Mouse (Mus musculus) midbrain, embryonic 12.5 days (tissue): ENCODE measurements around the gene Lipc. TPM values are rescaled to one million over a fixed set of nuclear protein-coding genes. Genes with fewer than 3 reads are reported as not detected.

Source experiments
- ATAC-seq: fragments of 200-750 bp; cut with Nextera tagmentation; 2 replicates; pipeline ENCODE4 v1.8.0; 2017; ENCODE audit warnings: low read depth, moderate TSS enrichment, moderate library complexity; ENCODE audit not compliant: low FRiP score
- H3K27ac ChIP-seq: fragments of 300-500 bp; sonication (generic); replicated peaks from 2 replicates; pipeline ENCODE4 v1.5.1; 2016; ENCODE audit warnings: mild to moderate bottlenecking
- H3K27me3 ChIP-seq: fragments of 300-500 bp; sonication (generic); 2 replicates; pipeline ENCODE4 v1.6.1; 2016; ENCODE audit warnings: mild to moderate bottlenecking
- H3K36me3 ChIP-seq: fragments of 300-500 bp; sonication (generic); 2 replicates; pipeline ENCODE4 v1.6.1; 2016
- H3K4me1 ChIP-seq: fragments of 300-500 bp; sonication (generic); 2 replicates; pipeline ENCODE4 v1.6.1; 2016
- H3K4me2 ChIP-seq: fragments of 300-500 bp; sonication (generic); replicated peaks from 2 replicates; pipeline ENCODE4 v1.6.1; 2016; ENCODE audit warnings: mild to moderate bottlenecking, moderate library complexity
- H3K4me3 ChIP-seq: fragments of 300-500 bp; sonication (generic); 2 replicates; pipeline ENCODE4 v1.5.1; 2016; ENCODE audit warnings: mild to moderate bottlenecking
- H3K9ac ChIP-seq: fragments of 300-500 bp; sonication (generic); replicated peaks from 2 replicates; pipeline ENCODE4 v1.6.1; 2016; ENCODE audit warnings: mild to moderate bottlenecking, moderate library complexity
- H3K9me3 ChIP-seq: fragments of 300-500 bp; sonication (generic); 2 replicates; pipeline ENCODE4 v1.6.1; 2016; ENCODE audit warnings: mild to moderate bottlenecking
- WGBS: fragments of 180-500 bp; shearing (Covaris S2); methylation state at CpG from one replicate; pipeline ENCODE4 v1.1.7; 2016; 5-methylcytosine and 5-hydroxymethylcytosine counted together
- polyA plus RNA-seq: library from polyadenylated mRNA; unstranded; fragments of >200 nt; fragmentation: Nextera tagmentation; extraction: Ambion mirVana; gene quantifications from 2 replicates; pipeline ENCODE4 v1.2.1, GENCODE M21; 2016

The Lipc gene
- polyA plus RNA-seq, 1 experiment from 2014 or later, result not detected

GRCm38 (mm10) chr9:70926820-70927588 lies 25.0 kb downstream of the Lipc start:
- 79% methylated on average over 6 of the region's 6 CpGs for WGBS
- ATAC-seq, result no peak

GRCm38 (mm10) chr9:70925225-70925624 lies 26.8 kb downstream of the Lipc start:
- no peaks in the 10 kb centered on the region for H3K36me3 ChIP-seq
- H3K9ac ChIP-seq, result no peak overlapping the region
- ATAC-seq, result no peak
- H3K27me3 ChIP-seq, result no peaks in the 10 kb centered on the region
- H3K4me2 ChIP-seq, result no peak overlapping the region
- no peak overlapping the region for H3K4me3 ChIP-seq
- H3K9me3 ChIP-seq, result no peaks in the 10 kb centered on the region
- no peaks in the 10 kb centered on the region; the same call in 1 of the 2 replicates for H3K4me1 ChIP-seq
- WGBS, result 89% methylated on average over 6 of the region's 6 CpGs
- no peak overlapping the region for H3K27ac ChIP-seq

More at GRCm38 (mm10) chr9:70926820-70927588, 25.0 kb downstream of the Lipc start:
- no peaks in the 10 kb centered on the region for H3K27me3 ChIP-seq
- H3K9me3 ChIP-seq, result no peaks in the 10 kb centered on the region
- H3K4me1 ChIP-seq, result no peaks in the 10 kb centered on the region; the same call in 1 of the 2 replicates
- H3K9ac ChIP-seq, result no peak overlapping the region
- H3K4me3 ChIP-seq, result no peak overlapping the region
- H3K4me2 ChIP-seq, result no peak overlapping the region
- H3K36me3 ChIP-seq, result no peaks in the 10 kb centered on the region
- H3K27ac ChIP-seq, result no peak overlapping the region

- no peaks in the 10 kb centered on the region for H3K36me3 ChIP-seq
- H3K4me3 ChIP-seq, result no peak overlapping the region
- H3K9ac ChIP-seq, result no peak overlapping the region
- 85% methylated on average over 3 of the region's 3 CpGs for WGBS
- no peaks in the 10 kb centered on the region for H3K9me3 ChIP-seq
- no peak overlapping the region for H3K27ac ChIP-seq
- no peaks in the 10 kb centered on the region for H3K27me3 ChIP-seq
- no peak for ATAC-seq
- H3K4me1 ChIP-seq, result no peaks in the 10 kb centered on the region; the same call in 1 of the 2 replicates
- no peak overlapping the region for H3K4me2 ChIP-seq
These were observed 27.3 kb downstream of the Lipc start for GRCm38 (mm10) chr9:70924763-70925162.

GRCm38 (mm10) chr9:70921781-70922565 lies 30.1 kb downstream of the Lipc start:
- Histone ChIP-seq H3K4me2 (no peak overlapping the region), H3K27ac (no peak overlapping the region), H3K4me3 (no peak overlapping the region), H3K9ac (no peak overlapping the region), H3K27me3 (no peaks in the 10 kb centered on the region), H3K9me3 (no peaks in the 10 kb centered on the region), H3K4me1 (no peaks in the 10 kb centered on the region; the same call in 1 of the 2 replicates), H3K36me3 (no peaks in the 10 kb centered on the region)
- no peak for ATAC-seq
- WGBS, result 74% methylated on average over 7 of the region's 7 CpGs

GRCm38 (mm10) chr9:70921132-70921531 lies 30.9 kb downstream of the Lipc start:
- ATAC-seq, result no peak
- no peaks in the 10 kb centered on the region for H3K27me3 ChIP-seq
- H3K9ac ChIP-seq, result no peak overlapping the region
- no peak overlapping the region for H3K4me3 ChIP-seq
- H3K4me1 ChIP-seq, result no peaks in the 10 kb centered on the region; the same call in none of the 2 replicates
- no peaks in the 10 kb centered on the region for H3K36me3 ChIP-seq
- no peak overlapping the region for H3K4me2 ChIP-seq
- no peaks in the 10 kb centered on the region for H3K9me3 ChIP-seq
- no peak overlapping the region for H3K27ac ChIP-seq
- WGBS, result 79% methylated on average over 3 of the region's 3 CpGs

- Histone ChIP-seq H3K4me1 (peaks cover 2% of the 10 kb centered on the region), H3K27me3 (no peaks in the 10 kb centered on the region), H3K4me2 (no peak overlapping the region), H3K27ac (no peak overlapping the region), H3K4me3 (no peak overlapping the region), H3K9me3 (no peaks in the 10 kb centered on the region), H3K36me3 (no peaks in the 10 kb centered on the region), H3K9ac (no peak overlapping the region)
- ATAC-seq, result no peak
- 87% methylated on average over 3 of the region's 3 CpGs for WGBS
These were observed 32.8 kb downstream of the Lipc start for GRCm38 (mm10) chr9:70919271-70919670.

- 65% methylated on average over 7 of the region's 7 CpGs for WGBS
- H3K4me1 ChIP-seq, result peaks cover 2% of the 10 kb centered on the region; the same call in 1 of the 2 replicates
- H3K36me3 ChIP-seq, result no peaks in the 10 kb centered on the region
- no peaks in the 10 kb centered on the region for H3K9me3 ChIP-seq
- H3K4me2 ChIP-seq, result no peak overlapping the region
- H3K4me3 ChIP-seq, result no peak overlapping the region
- no peaks in the 10 kb centered on the region for H3K27me3 ChIP-seq
- no peak overlapping the region for H3K27ac ChIP-seq
- ATAC-seq, result no peak
- H3K9ac ChIP-seq, result no peak overlapping the region
These were observed 35.5 kb downstream of the Lipc start for GRCm38 (mm10) chr9:70916516-70916915.

GRCm38 (mm10) chr9:70915356-70915685 lies 36.7 kb downstream of the Lipc start:
- no peaks in the 10 kb centered on the region for H3K36me3 ChIP-seq
- no peak overlapping the region for H3K4me3 ChIP-seq
- H3K9ac ChIP-seq, result no peak overlapping the region
- peaks cover 2% of the 10 kb centered on the region; the same call in 1 of the 2 replicates for H3K4me1 ChIP-seq
- ATAC-seq, result no peak
- 87% methylated on average over 2 of the region's 2 CpGs for WGBS
- H3K27me3 ChIP-seq, result no peaks in the 10 kb centered on the region
- H3K9me3 ChIP-seq, result no peaks in the 10 kb centered on the region
- H3K27ac ChIP-seq, result no peak overlapping the region
- no peak overlapping the region for H3K4me2 ChIP-seq

GRCm38 (mm10) chr9:70914659-70915355 lies 37.2 kb downstream of the Lipc start:
- 63% methylated on average over 10 of the region's 10 CpGs for WGBS
- no peak overlapping the region for H3K9ac ChIP-seq
- no peak overlapping the region for H3K4me2 ChIP-seq
- H3K27me3 ChIP-seq, result no peaks in the 10 kb centered on the region
- no peak for ATAC-seq
- no peak overlapping the region for H3K27ac ChIP-seq
- H3K4me3 ChIP-seq, result no peak overlapping the region
- H3K4me1 ChIP-seq, result peaks cover 2% of the 10 kb centered on the region; the same call in 1 of the 2 replicates
- no peaks in the 10 kb centered on the region for H3K9me3 ChIP-seq
- no peaks in the 10 kb centered on the region for H3K36me3 ChIP-seq

- no peak overlapping the region for H3K9ac ChIP-seq
These were observed 40.9 kb downstream of the Lipc start for GRCm38 (mm10) chr9:70911163-70911562.

GRCm38 (mm10) chr9:70910351-70910750 lies 41.7 kb downstream of the Lipc start:
- H3K4me1 ChIP-seq, result no peaks in the 10 kb centered on the region
- no peak overlapping the region for H3K4me3 ChIP-seq
- H3K27me3 ChIP-seq, result no peaks in the 10 kb centered on the region
- 82% methylated on average over 6 of the region's 6 CpGs for WGBS
- H3K27ac ChIP-seq, result no peak overlapping the region
- H3K9me3 ChIP-seq, result no peaks in the 10 kb centered on the region
- no peaks in the 10 kb centered on the region for H3K36me3 ChIP-seq
- no peak overlapping the region for H3K4me2 ChIP-seq
- no peak overlapping the region for H3K9ac ChIP-seq
- no peak for ATAC-seq

More at GRCm38 (mm10) chr9:70911163-70911562, 40.9 kb downstream of the Lipc start:
- Histone ChIP-seq H3K9me3 (no peaks in the 10 kb centered on the region), H3K4me1 (peaks cover 2% of the 10 kb centered on the region; the same call in 1 of the 2 replicates), H3K27ac (no peak overlapping the region), H3K4me3 (no peak overlapping the region), H3K27me3 (no peaks in the 10 kb centered on the region), H3K4me2 (no peak overlapping the region), H3K36me3 (no peaks in the 10 kb centered on the region)
- ATAC-seq, result no peak
- WGBS, result 80% methylated on average over 4 of the region's 4 CpGs
